Mouse (Mus musculus) forebrain, embryonic 14.5 days (tissue): ENCODE measurements at regions not wholly inside any gene's neighbourhood (a gene's known extent, or its start where the extent isn't known, plus 50 kb on each side); places are given as distances from the start of the nearest gene placed in this dataset.
A peak's percentile ranks its signal among the peaks of the same experiment; 100 is the strongest.

Experiments
- ATAC-seq: fragments of 200-750 bp; cut with Nextera tagmentation; 2 replicates; pipeline ENCODE4 v1.8.0; 2017; ENCODE audit warnings: mild to moderate bottlenecking, moderate library complexity
- DNase-seq: peaks from one replicate; pipeline ENCODE4 v3.0.0-alpha.2; 2015; ENCODE audit warnings: low spot score
- H3K27ac ChIP-seq: fragments of 300-500 bp; sonication (generic); 2 replicates; pipeline ENCODE4 v1.5.1; 2014; ENCODE audit warnings: low read depth, mild to moderate bottlenecking, control low read depth, low read length, moderate library complexity
- H3K27me3 ChIP-seq: fragments of 300-500 bp; sonication (generic); replicated peaks from 2 replicates; pipeline ENCODE4 v1.6.1; 2014; ENCODE audit warnings: low read length, control low read depth, mixed read lengths; ENCODE audit not compliant: control insufficient read depth, insufficient read depth
- H3K36me3 ChIP-seq: fragments of 300-500 bp; sonication (generic); 2 replicates; pipeline ENCODE4 v1.6.1; 2014; ENCODE audit warnings: low read length, control low read depth; ENCODE audit not compliant: control insufficient read depth, insufficient read depth
- H3K4me1 ChIP-seq: fragments of 300-500 bp; sonication (generic); 2 replicates; pipeline ENCODE4 v1.6.1; 2014; ENCODE audit warnings: antibody characterized with exemption, low read length, control low read depth; ENCODE audit not compliant: control insufficient read depth, insufficient read depth
- H3K4me2 ChIP-seq: fragments of 300-500 bp; sonication (generic); 2 replicates; pipeline ENCODE4 v1.6.1; 2014; ENCODE audit warnings: mild to moderate bottlenecking, control low read depth, low read length
- H3K4me3 ChIP-seq: fragments of 300-500 bp; sonication (generic); 2 replicates; pipeline ENCODE4 v1.5.1; 2014; ENCODE audit warnings: low read depth, low read length, control low read depth
- H3K9ac ChIP-seq: fragments of 300-500 bp; sonication (generic); 2 replicates; pipeline ENCODE4 v1.6.1; 2014; ENCODE audit warnings: mild to moderate bottlenecking, low read length, control low read depth, moderate library complexity
- H3K9me3 ChIP-seq: fragments of 300-500 bp; sonication (generic); replicated peaks from 2 replicates; pipeline ENCODE4 v1.6.1; 2016; ENCODE audit warnings: low read length, control low read depth, mixed read lengths; ENCODE audit not compliant: control insufficient read depth
- WGBS: fragments of 180-500 bp; shearing (Covaris S2); extraction: QIAGEN DNeasy Blood & Tissue Kit; methylation state at CpG from one replicate; pipeline ENCODE4 v1.1.7; 2014; 5-methylcytosine and 5-hydroxymethylcytosine counted together

DNA sequence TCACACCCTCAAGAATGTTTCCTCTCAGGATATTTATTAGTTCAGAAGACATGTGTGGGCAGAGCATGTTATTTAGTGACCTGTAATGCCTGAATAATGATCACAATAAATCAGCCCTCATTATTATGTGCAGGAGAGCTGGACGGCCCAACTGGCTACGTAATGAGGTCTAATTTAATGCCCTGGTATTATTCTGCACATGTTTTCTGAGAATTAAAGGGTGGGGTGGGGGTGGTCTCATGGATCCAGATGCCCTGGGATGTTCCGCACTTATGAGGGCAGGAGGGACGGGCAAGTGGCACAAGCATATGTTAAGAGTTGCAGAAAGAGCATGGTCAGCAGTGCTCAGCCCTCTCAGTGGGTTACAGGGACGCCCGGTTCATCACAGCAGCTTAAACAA, 339.7 kb upstream of the Npvf start:
- Histone ChIP-seq H3K27ac (no peak overlapping the region), H3K4me3 (no peak overlapping the region), H3K9me3 (no peaks in the 10 kb centered on the region), H3K27me3 (no peaks in the 10 kb centered on the region), H3K4me2 (no peak overlapping the region), H3K9ac (no peak overlapping the region), H3K4me1 (no peaks in the 10 kb centered on the region), H3K36me3 (no peaks in the 10 kb centered on the region)
- WGBS: 42% methylated on average over 6 of the region's 6 CpGs
- DNase-seq (no peak), ATAC-seq (no peak)

DNA sequence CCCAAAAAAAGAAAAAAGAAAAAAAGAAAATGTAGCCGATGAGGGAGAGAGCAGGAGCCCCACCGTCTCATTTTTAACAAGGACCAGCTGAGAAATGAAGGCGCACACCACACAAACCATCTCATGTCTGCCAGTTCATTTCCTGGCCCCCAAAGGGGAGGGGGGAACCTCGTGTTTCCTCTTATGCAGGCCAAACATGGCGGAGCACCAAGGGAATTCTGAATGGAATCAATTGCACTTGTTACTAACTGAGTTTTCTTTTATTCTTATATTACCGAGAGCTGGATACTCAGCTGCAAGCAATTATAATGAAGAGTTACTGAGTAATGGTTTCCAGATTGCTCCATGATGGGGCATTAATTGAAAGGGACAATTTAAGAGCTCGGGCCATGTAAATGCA, 348.5 kb upstream of the Npvf start:
- ATAC-seq: peak; percentile 56; the same call in 1 of the 2 replicates
- WGBS: 48% methylated on average over 7 of the region's 7 CpGs
- H3K4me1 ChIP-seq: peaks cover 10% of the 10 kb centered on the region; the same call in 1 of the 2 replicates
- no peaks in the 10 kb centered on the region for H3K9me3 ChIP-seq
- peak; percentile 72 for DNase-seq
- no peak overlapping the region for H3K4me3 ChIP-seq
- no peaks in the 10 kb centered on the region for H3K27me3 ChIP-seq
- no peak overlapping the region for H3K9ac ChIP-seq
- H3K4me2 ChIP-seq: no peak overlapping the region
- H3K27ac ChIP-seq: no peak overlapping the region
- no peaks in the 10 kb centered on the region for H3K36me3 ChIP-seq

DNA sequence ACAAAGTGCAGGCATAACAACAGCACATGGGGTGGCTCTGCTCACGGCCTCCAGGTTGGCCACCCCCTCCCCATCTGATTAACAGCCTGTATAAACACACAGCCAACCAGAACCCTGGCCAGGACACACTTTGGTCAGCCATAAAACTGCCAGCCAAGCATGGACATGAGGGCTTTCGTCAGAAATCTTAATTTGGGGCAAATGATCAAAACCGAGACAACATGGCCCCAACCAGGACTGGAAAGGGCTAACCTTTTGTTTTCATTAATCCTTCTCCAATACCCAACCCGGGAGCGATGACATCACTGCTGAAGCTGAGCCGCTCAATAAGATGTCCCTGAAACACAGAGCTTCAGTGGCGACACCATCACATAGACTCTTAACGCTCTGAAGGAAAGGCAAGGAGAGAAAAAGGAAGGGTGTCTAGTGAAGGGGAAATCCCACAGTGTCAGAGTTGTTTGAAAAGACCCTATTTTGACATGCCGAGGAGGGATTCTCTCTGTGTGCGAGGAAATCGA, 351.9 kb upstream of the Npvf start:
- Histone ChIP-seq H3K4me3 (no peak overlapping the region), H3K4me2 (peak overlapping the region; percentile 16), H3K4me1 (peaks cover 10% of the 10 kb centered on the region; the same call in 1 of the 2 replicates), H3K27me3 (no peaks in the 10 kb centered on the region), H3K9ac (peak overlapping the region; percentile 17; the same call in 1 of the 2 replicates), H3K36me3 (no peaks in the 10 kb centered on the region), H3K9me3 (no peaks in the 10 kb centered on the region), H3K27ac (peak overlapping the region; percentile 45; the same call in 1 of the 2 replicates)
- DNase-seq (peak; percentile 79), ATAC-seq (peak; percentile 82)
- 3% methylated on average over 11 of the region's 11 CpGs for WGBS

DNA sequence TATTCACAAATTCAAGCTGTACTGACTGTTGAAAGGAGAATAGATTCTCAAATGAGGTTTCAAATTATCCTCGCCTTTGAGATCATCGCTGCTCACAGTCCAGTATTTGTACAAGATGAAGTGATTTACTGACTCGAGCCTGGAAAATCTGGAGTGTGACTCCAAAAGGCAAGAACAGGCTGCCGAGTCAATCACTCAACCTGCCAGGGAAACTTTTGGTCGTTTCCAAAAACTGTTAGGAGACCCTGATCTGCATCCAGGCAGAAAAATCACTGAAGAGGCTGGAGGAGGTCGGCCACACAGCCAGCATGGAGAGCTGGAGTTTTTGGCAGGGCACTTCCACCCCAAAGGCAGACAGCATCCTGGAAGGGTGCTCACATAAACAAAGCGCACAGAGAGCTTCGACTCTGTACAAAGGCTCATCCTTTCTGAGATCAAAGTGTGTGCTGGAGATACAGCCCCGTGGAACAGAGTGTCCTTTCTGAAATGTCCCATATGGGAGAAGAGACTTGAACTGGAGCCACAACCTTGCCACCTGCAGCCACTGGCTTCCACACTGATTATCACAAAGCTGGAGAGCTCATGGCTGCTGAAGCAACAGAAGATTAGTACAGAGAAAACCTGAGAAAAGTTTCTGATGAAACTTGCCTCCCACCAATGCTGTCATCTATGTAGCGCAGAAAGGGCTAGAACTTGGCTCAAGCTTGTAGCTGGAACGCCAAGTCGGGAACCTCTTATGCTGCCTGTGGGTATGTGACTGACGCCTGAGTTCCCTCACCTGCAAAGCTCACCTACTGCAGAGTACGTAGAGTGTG, 355.5 kb upstream of the Npvf start:
- peaks cover 10% of the 10 kb centered on the region; the same call in 1 of the 2 replicates for H3K4me1 ChIP-seq
- H3K4me2 ChIP-seq: no peak overlapping the region
- no peak overlapping the region for H3K4me3 ChIP-seq
- no peak overlapping the region for H3K9ac ChIP-seq
- 82% methylated on average over 14 of the region's 14 CpGs for WGBS
- no peaks in the 10 kb centered on the region for H3K27me3 ChIP-seq
- H3K27ac ChIP-seq: no peak overlapping the region
- no peaks in the 10 kb centered on the region for H3K36me3 ChIP-seq
- DNase-seq (no peak), ATAC-seq (no peak)
- no peaks in the 10 kb centered on the region for H3K9me3 ChIP-seq

DNA sequence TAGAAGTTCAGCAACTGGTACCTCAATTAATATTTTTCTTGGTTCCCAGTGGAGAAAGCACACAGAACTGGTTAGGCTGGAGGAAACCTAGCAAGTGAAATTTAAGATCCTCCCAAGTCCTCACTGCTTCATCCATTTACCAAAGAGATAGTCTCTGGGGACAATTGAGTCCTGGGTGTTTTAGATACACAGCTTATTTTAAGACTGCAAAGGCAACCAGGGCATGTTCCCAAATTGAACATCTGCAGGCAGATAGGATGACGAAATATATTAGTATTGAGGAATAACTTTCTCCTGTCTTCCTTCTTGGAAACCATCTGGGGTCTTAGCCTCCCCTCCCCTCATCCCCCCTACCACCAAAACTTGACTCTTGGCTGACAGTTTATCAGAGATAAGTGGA, 356.3 kb upstream of the Npvf start:
- H3K27ac ChIP-seq: no peak overlapping the region
- no peaks in the 10 kb centered on the region for H3K27me3 ChIP-seq
- H3K4me3 ChIP-seq: no peak overlapping the region
- DNase-seq (no peak), ATAC-seq (no peak)
- H3K9me3 ChIP-seq: no peaks in the 10 kb centered on the region
- 0 out of 2 replicates have a peak, but pooled peaks cover 5% of the 10 kb centered on the region for H3K4me1 ChIP-seq
- H3K36me3 ChIP-seq: no peaks in the 10 kb centered on the region
- no peak overlapping the region for H3K4me2 ChIP-seq
- no peak overlapping the region for H3K9ac ChIP-seq
- 92% methylated on average over 1 of the region's 1 CpGs for WGBS

DNA sequence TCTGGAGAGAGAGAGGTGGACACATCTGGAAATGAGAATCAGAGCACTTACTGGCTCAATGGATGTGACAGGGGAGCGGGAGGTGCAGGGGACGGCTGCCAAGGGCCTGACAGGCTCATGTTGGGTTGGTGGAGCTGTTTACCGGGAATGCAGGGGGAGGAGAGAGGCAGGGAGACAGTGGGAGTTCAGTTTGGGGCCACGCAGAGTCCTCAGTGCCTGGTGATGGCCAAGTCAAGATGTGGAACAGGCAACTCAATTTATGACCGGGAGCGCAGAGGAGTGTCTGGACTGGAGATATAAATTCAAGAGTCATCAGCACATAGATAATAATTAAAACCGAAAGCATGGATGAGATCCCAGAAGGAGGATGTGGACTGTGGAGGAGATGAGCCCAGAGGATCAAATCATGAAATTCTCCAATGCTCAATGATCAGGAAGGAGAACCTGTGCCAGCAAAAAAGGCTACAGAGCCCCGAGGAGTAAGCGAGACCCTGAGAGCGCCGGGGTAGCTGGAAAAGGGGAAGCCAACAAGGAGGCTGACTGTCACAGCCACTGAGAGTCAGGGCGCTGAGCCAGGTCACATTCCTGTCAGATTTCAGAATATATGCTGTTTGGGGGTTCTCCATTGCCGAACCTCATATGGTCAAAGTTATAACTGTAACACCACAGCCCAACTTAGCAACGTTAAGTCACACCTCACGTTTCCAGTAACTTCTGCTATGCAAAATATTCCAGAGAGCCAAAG, 358.0 kb upstream of the Npvf start:
- H3K27me3 ChIP-seq: no peaks in the 10 kb centered on the region
- H3K9me3 ChIP-seq: no peaks in the 10 kb centered on the region
- H3K36me3 ChIP-seq: no peaks in the 10 kb centered on the region
- H3K4me2 ChIP-seq: no peak overlapping the region
- H3K4me1 ChIP-seq: no peaks in the 10 kb centered on the region
- DNase-seq (no peak), ATAC-seq (no peak)
- H3K27ac ChIP-seq: no peak overlapping the region
- no peak overlapping the region for H3K4me3 ChIP-seq
- H3K9ac ChIP-seq: no peak overlapping the region
- WGBS: 87% methylated on average over 15 of the region's 15 CpGs

DNA sequence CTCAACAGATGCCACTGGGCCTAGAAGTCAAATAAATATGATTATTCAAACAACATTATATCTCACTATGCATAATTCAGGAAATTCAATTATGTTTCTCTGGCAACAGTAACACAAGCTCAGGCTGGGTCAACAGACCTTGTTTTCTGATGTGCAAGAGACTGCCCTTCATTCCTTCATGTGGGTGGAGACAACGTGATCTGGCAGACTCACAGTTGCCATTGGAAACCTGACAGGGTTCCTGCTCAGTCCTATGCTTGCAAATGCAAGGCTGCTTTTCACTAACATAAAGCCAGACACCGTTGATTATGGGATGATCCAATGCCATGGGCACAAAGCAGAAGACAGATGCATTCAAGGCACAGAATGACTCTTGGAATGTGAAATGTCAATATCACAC, 361.5 kb upstream of the Npvf start:
- WGBS: 58% methylated on average over 2 of the region's 2 CpGs
- Histone ChIP-seq H3K4me3 (no peak overlapping the region), H3K9me3 (no peaks in the 10 kb centered on the region), H3K4me2 (no peak overlapping the region), H3K27ac (no peak overlapping the region), H3K9ac (no peak overlapping the region), H3K27me3 (no peaks in the 10 kb centered on the region), H3K4me1 (no peaks in the 10 kb centered on the region), H3K36me3 (no peaks in the 10 kb centered on the region)
- ATAC-seq: no peak
- DNase-seq: peak; percentile 42

DNA sequence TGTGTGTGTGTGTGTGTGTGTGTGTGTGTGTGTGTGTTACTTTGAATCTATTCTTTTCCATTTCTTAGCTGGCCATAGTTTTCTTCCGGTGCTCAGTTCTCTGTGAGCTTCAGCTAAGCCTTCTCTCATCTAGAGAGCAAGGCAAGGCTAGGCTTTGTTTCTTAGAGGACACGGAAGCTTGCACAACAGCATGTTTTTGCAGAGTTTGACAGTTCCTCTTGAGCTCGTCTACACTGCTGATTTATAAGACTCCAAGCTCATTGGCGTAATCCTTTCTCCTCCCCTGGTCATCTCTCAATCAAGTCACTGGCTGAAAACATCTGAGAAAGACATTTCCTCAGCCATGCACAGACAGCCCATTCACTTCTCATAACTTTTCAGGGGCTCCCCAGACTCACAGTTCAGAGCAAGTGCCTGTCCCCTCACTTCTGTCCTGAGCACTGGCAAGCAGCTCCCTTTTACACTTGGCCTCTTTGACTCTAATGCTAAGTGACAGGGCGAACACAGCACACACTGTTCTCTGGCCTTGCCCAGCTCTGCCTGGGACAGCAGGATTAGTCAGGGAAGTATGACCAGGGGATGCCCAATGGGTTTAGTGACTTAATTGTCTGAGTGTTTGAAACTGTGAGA, 362.3 kb upstream of the Npvf start:
- no peaks in the 10 kb centered on the region for H3K36me3 ChIP-seq
- no peaks in the 10 kb centered on the region for H3K27me3 ChIP-seq
- no peaks in the 10 kb centered on the region for H3K4me1 ChIP-seq
- 55% methylated on average over 5 of the region's 5 CpGs for WGBS
- no peak overlapping the region for H3K27ac ChIP-seq
- no peak for ATAC-seq
- no peak overlapping the region for H3K4me3 ChIP-seq
- H3K9ac ChIP-seq: no peak overlapping the region
- H3K9me3 ChIP-seq: no peaks in the 10 kb centered on the region
- DNase-seq: no peak
- no peak overlapping the region for H3K4me2 ChIP-seq
